Mouse (Mus musculus) bone marrow, adult 2 months (tissue): Measurements from ENCODE around the gene Celf3. TPM values are rescaled to one million over a fixed set of nuclear protein-coding genes. Genes with fewer than 3 reads are reported as not detected.

Experiments used
- H3K27ac ChIP-seq: fragments of 200-500 bp; 2 replicates; pipeline ENCODE4 v1.5.1; 2012; ENCODE audit warnings: low read depth, mild to moderate bottlenecking, control low read depth, inconsistent platforms, low read length; ENCODE audit not compliant: control insufficient read depth, poor library complexity, insufficient read depth
- H3K4me1 ChIP-seq: fragments of 200-500 bp; 2 replicates; pipeline ENCODE4 v1.6.1; 2011; ENCODE audit warnings: low read length; ENCODE audit not compliant: control insufficient read depth, insufficient read depth
- H3K4me3 ChIP-seq: fragments of 200-500 bp; replicated peaks from 2 replicates; pipeline ENCODE3; 2011; ENCODE audit warnings: mild to moderate bottlenecking, low read depth, low read length, control low read depth; ENCODE audit not compliant: control insufficient read depth
- CTCF ChIP-seq: fragments of 200-500 bp; IDR thresholded peaks from 2 replicates; pipeline ENCODE4 v1.5.1; 2011; ENCODE audit warnings: low read length, control low read depth; ENCODE audit not compliant: control insufficient read depth, insufficient read depth
- POLR2A ChIP-seq: fragments of 200-500 bp; IDR thresholded peaks from 2 replicates; pipeline ENCODE4 v1.6.1; 2011; ENCODE audit warnings: low read depth, mild to moderate bottlenecking, control low read depth, low read length, borderline replicate concordance; ENCODE audit not compliant: control insufficient read depth
- WGBS: fragments of 180-500 bp; shearing (Covaris S2); methylation state at CpG from one replicate; pipeline ENCODE4 v1.1.7; 2018; 5-methylcytosine and 5-hydroxymethylcytosine counted together
- polyA plus RNA-seq: library from polyadenylated mRNA; stranded (reverse); fragments of >200 nt; gene quantifications from 2 replicates; pipeline ENCODE4 v1.2.4, GENCODE M21; 2011; ENCODE audit warnings: low replicate concordance; ENCODE audit not compliant: missing spikeins, insufficient read depth, insufficient read length

Celf3 gene
- 0.61 TPM in 1 of 2 replicates, not detected in the other for polyA plus RNA-seq

- Histone ChIP-seq H3K4me3 (no peak within 1 kb of the TSS), H3K4me1 (no peaks in the 10 kb centered on the region), H3K27ac (no peak within 1 kb of the TSS)
- 4% methylated on average over 14 of the region's 14 CpGs for WGBS
- TF ChIP-seq POLR2A: no peak
- TF ChIP-seq CTCF: no peak
These were observed at the start of gene Celf3 for GRCm38 (mm10) chr3:94477981-94478422. Gene Celf3 (plus strand): TSS chr3:94478295.

GRCm38 (mm10) chr3:94430980-94431379 lies 47.1 kb upstream of the Celf3 start:
- H3K4me3 ChIP-seq: no peak overlapping the region
- H3K27ac ChIP-seq: no peak overlapping the region
- no peaks in the 10 kb centered on the region for H3K4me1 ChIP-seq
- WGBS: 11% methylated on average over 2 of the region's 2 CpGs
- TF ChIP-seq POLR2A (no peak), CTCF (no peak)

- WGBS: 75% methylated on average over 2 of the region's 2 CpGs
- TF ChIP-seq CTCF (no peak), POLR2A (no peak)
- H3K4me3 ChIP-seq: no peak overlapping the region
- H3K27ac ChIP-seq: no peak overlapping the region
- no peaks in the 10 kb centered on the region for H3K4me1 ChIP-seq
These were observed 43.8 kb upstream of the Celf3 start for GRCm38 (mm10) chr3:94434305-94434704.

- Histone ChIP-seq H3K4me3 (no peak overlapping the region), H3K4me1 (no peaks in the 10 kb centered on the region), H3K27ac (no peak overlapping the region)
- TF ChIP-seq CTCF (no peak), POLR2A (no peak)
- 87% methylated on average over 9 of the region's 9 CpGs for WGBS
These were observed 41.7 kb upstream of the Celf3 start for GRCm38 (mm10) chr3:94436420-94436819.

GRCm38 (mm10) chr3:94441182-94441581 lies 36.9 kb upstream of the Celf3 start:
- WGBS: 37% methylated on average over 3 of the region's 3 CpGs
- TF ChIP-seq POLR2A (no peak), CTCF (no peak)
- Histone ChIP-seq H3K4me1 (no peaks in the 10 kb centered on the region; the same call in 1 of the 2 replicates), H3K27ac (no peak overlapping the region), H3K4me3 (no peak overlapping the region)

- H3K27ac ChIP-seq: peak within 1 kb of the TSS; percentile 69; the same call in 1 of the 2 replicates
- no peak for TF ChIP-seq CTCF
- peak; percentile 89; the same call in 1 of the 2 replicates for TF ChIP-seq POLR2A
- H3K4me3 ChIP-seq: peak within 1 kb of the TSS; percentile 97
- no peaks in the 10 kb centered on the region; the same call in 1 of the 2 replicates for H3K4me1 ChIP-seq
- under 1% methylated on average over 39 of the region's 39 CpGs for WGBS
These were observed 35.0 kb upstream of the Celf3 start, which contains the start of gene Mrpl9 for GRCm38 (mm10) chr3:94442951-94443596. Gene Mrpl9 (plus strand): TSS chr3:94443318.

- no peak for TF ChIP-seq POLR2A
- TF ChIP-seq CTCF: no peak
- Histone ChIP-seq H3K4me1 (no peaks in the 10 kb centered on the region; the same call in 1 of the 2 replicates), H3K27ac (peak within 1 kb of the TSS; percentile 69; the same call in 1 of the 2 replicates), H3K4me3 (peak within 1 kb of the TSS; percentile 97)
- under 1% methylated on average over 24 of the region's 24 CpGs for WGBS
These were observed 34.5 kb upstream of the Celf3 start, which contains the start of gene Oaz3 for GRCm38 (mm10) chr3:94443597-94443964. Gene Oaz3 (minus strand): TSS chr3:94443915.

GRCm38 (mm10) chr3:94449377-94449776 lies 28.7 kb upstream of the Celf3 start:
- 84% methylated on average over 2 of the region's 2 CpGs for WGBS
- TF ChIP-seq POLR2A: no peak
- no peak for TF ChIP-seq CTCF
- H3K4me3 ChIP-seq: no peak overlapping the region
- H3K4me1 ChIP-seq: no peaks in the 10 kb centered on the region; the same call in 1 of the 2 replicates
- no peak overlapping the region for H3K27ac ChIP-seq
